Mouse (Mus musculus) stomach, postnatal 0 days (tissue): ENCODE measurements around the gene Macrod1. TPM values are rescaled to one million over a fixed set of nuclear protein-coding genes. Genes with fewer than 3 reads are reported as not detected.

Source experiments
- ATAC-seq: fragments of 200-750 bp; cut with Nextera tagmentation; 2 replicates; pipeline ENCODE4 v1.8.0; 2017; ENCODE audit not compliant: low FRiP score, low TSS enrichment
- DNase-seq: peaks from one replicate; pipeline ENCODE4 v3.0.0-alpha.2; 2016; ENCODE audit warnings: low spot score
- H3K27ac ChIP-seq: fragments of 300-500 bp; sonication (generic); replicated peaks from 2 replicates; pipeline ENCODE4 v1.5.1; 2014; ENCODE audit warnings: mild to moderate bottlenecking, control low read depth
- H3K27me3 ChIP-seq: fragments of 300-500 bp; sonication (generic); 2 replicates; pipeline ENCODE4 v1.6.1; 2014; ENCODE audit warnings: low read length; ENCODE audit not compliant: control insufficient read depth, insufficient read depth
- H3K36me3 ChIP-seq: fragments of 300-500 bp; sonication (generic); 2 replicates; pipeline ENCODE4 v1.6.1; 2014; ENCODE audit warnings: low read length, mixed read lengths; ENCODE audit not compliant: control insufficient read depth, insufficient read depth
- H3K4me1 ChIP-seq: fragments of 300-500 bp; sonication (generic); replicated peaks from 2 replicates; pipeline ENCODE4 v1.6.1; 2014; ENCODE audit warnings: antibody characterized with exemption; ENCODE audit not compliant: control insufficient read depth, insufficient read depth
- H3K4me2 ChIP-seq: fragments of 300-500 bp; sonication (generic); replicated peaks from 2 replicates; pipeline ENCODE4 v1.6.1; 2014; ENCODE audit warnings: low read depth, mild to moderate bottlenecking, control low read depth, moderate library complexity
- H3K4me3 ChIP-seq: fragments of 300-500 bp; sonication (generic); 2 replicates; pipeline ENCODE4 v1.5.1; 2014; ENCODE audit warnings: low read depth, low read length, control low read depth
- H3K9ac ChIP-seq: fragments of 300-500 bp; sonication (generic); 2 replicates; pipeline ENCODE4 v1.6.1; 2014; ENCODE audit warnings: mild to moderate bottlenecking, low read length, control low read depth, mixed read lengths
- H3K9me3 ChIP-seq: fragments of 300-500 bp; sonication (generic); 2 replicates; pipeline ENCODE4 v1.6.1; 2016; ENCODE audit warnings: low read length; ENCODE audit not compliant: control insufficient read depth
- CTCF ChIP-seq: IDR thresholded peaks from 2 replicates; pipeline ENCODE4 v1.5.1; 2016; ENCODE audit warnings: antibody characterized with exemption, low read depth, mild to moderate bottlenecking, moderate library complexity
- EP300 ChIP-seq: optimal IDR thresholded peaks from 2 replicates; pipeline ENCODE3; 2016; ENCODE audit warnings: antibody characterized with exemption
- WGBS: fragments of 180-500 bp; shearing (Covaris S2); extraction: QIAGEN DNeasy Blood & Tissue Kit; methylation state at CpG from one replicate; pipeline ENCODE4 v1.1.7; 2014; 5-methylcytosine and 5-hydroxymethylcytosine counted together
- polyA plus RNA-seq: library from polyadenylated mRNA; unstranded; fragments of >200 nt; fragmentation: Nextera tagmentation; extraction: Ambion mirVana; gene quantifications from 2 replicates; pipeline ENCODE4 v1.2.1, GENCODE M21; 2015

Macrod1 gene
- polyA plus RNA-seq, 1 experiment from 2014 or later: 16.8 TPM

DNA sequence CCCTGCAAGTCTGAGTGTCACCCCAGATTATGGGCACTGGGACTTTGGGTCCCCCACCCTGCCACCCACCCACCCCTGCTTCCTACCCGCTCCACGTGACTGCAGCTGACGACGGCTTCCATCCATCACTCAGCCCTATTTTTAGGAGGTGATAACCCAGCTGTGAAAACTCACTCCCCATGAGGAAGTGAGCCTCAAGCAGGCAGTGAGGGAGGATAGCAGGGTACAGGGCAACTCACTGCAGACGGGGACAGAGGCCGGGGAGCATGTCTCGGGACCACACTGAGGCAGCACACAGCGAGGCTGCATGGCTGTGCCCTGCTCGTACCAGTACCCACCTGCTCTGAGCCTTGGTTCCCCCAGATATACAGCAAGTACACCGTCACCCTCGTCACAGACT lies 73.7 kb downstream of the Macrod1 start:
- Histone ChIP-seq H3K27ac (no peak overlapping the region), H3K36me3 (no peaks in the 10 kb centered on the region), H3K9ac (no peak overlapping the region), H3K9me3 (no peaks in the 10 kb centered on the region), H3K4me2 (no peak overlapping the region), H3K4me1 (peaks cover 6% of the 10 kb centered on the region; the same call in 1 of the 2 replicates), H3K4me3 (no peak overlapping the region), H3K27me3 (no peaks in the 10 kb centered on the region)
- TF ChIP-seq CTCF: no peak
- no peak for TF ChIP-seq EP300
- no peak for ATAC-seq
- DNase-seq: no peak
- 55% methylated on average over 11 of the region's 11 CpGs for WGBS

- 91% methylated on average over 9 of the region's 9 CpGs for WGBS
- no peak for ATAC-seq
- H3K4me2 ChIP-seq: no peak overlapping the region
- DNase-seq: no peak
- H3K9ac ChIP-seq: no peak overlapping the region
- no peak overlapping the region for H3K27ac ChIP-seq
- H3K4me1 ChIP-seq: peaks cover 12% of the 10 kb centered on the region; the same call in 1 of the 2 replicates
- TF ChIP-seq CTCF (no peak), EP300 (no peak)
- H3K27me3 ChIP-seq: no peaks in the 10 kb centered on the region
- H3K36me3 ChIP-seq: no peaks in the 10 kb centered on the region
- H3K4me3 ChIP-seq: no peak overlapping the region
- H3K9me3 ChIP-seq: no peaks in the 10 kb centered on the region
Measured at GRCm38 (mm10) chr19:7133436-7133835, 76.8 kb downstream of the Macrod1 start.

GRCm38 (mm10) chr19:7134631-7135091 lies 78.1 kb downstream of the Macrod1 start:
- peaks cover 12% of the 10 kb centered on the region; the same call in 1 of the 2 replicates for H3K4me1 ChIP-seq
- H3K36me3 ChIP-seq: no peaks in the 10 kb centered on the region
- H3K4me3 ChIP-seq: no peak overlapping the region
- H3K27me3 ChIP-seq: no peaks in the 10 kb centered on the region
- H3K27ac ChIP-seq: peak overlapping the region; percentile 5; the same call in 1 of the 2 replicates
- peak; percentile 43 for DNase-seq
- peak overlapping the region; percentile 29 for H3K4me2 ChIP-seq
- ATAC-seq: no peak
- no peak for TF ChIP-seq CTCF
- no peak for TF ChIP-seq EP300
- 14% methylated on average over 17 of the region's 17 CpGs for WGBS
- no peaks in the 10 kb centered on the region for H3K9me3 ChIP-seq
- H3K9ac ChIP-seq: 0 out of 2 replicates have a peak overlapping the region, but pooled peaks have one; percentile 4

- TF ChIP-seq EP300 (no peak), CTCF (no peak)
- Histone ChIP-seq H3K9me3 (no peaks in the 10 kb centered on the region), H3K9ac (no peak overlapping the region), H3K36me3 (no peaks in the 10 kb centered on the region), H3K4me1 (peaks cover 12% of the 10 kb centered on the region; the same call in 1 of the 2 replicates), H3K27me3 (no peaks in the 10 kb centered on the region), H3K4me2 (peak overlapping the region; percentile 27), H3K27ac (peak overlapping the region; percentile 5), H3K4me3 (no peak overlapping the region)
- DNase-seq: peak; percentile 56
- ATAC-seq: peak; percentile 51; the same call in 1 of the 2 replicates
- 10% methylated on average over 9 of the region's 9 CpGs for WGBS
Measured at GRCm38 (mm10) chr19:7135525-7135924, 78.9 kb downstream of the Macrod1 start.

DNA sequence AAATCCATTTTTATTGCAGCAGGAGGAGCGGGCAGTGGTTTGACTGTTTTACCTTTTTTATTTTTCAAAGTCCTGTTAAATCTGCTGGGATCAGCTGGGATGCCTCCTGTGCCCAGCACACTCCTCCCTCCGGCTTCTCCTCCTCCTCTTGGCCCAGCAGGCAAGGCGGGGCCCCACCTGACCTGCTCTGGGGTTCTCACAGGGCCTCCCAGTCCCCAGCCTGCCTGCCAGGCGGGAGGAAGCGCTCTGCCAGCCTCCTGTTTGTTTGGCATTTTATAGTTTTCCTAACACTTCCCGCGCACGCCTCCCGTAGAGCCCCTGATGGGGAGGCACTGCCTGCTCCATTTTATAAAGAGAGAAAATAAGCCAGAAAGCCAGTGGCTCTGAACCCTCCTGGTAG lies 79.4 kb downstream of the Macrod1 start:
- Histone ChIP-seq H3K9ac (peak overlapping the region; percentile 36; the same call in 1 of the 2 replicates), H3K9me3 (no peaks in the 10 kb centered on the region), H3K27ac (peak overlapping the region; percentile 5), H3K27me3 (no peaks in the 10 kb centered on the region), H3K36me3 (no peaks in the 10 kb centered on the region), H3K4me2 (peak overlapping the region; percentile 27; the same call in 1 of the 2 replicates), H3K4me1 (peaks cover 12% of the 10 kb centered on the region; the same call in 1 of the 2 replicates), H3K4me3 (no peak overlapping the region)
- no peak for TF ChIP-seq EP300
- TF ChIP-seq CTCF: no peak
- peak; percentile 70 for DNase-seq
- peak; percentile 57; the same call in 1 of the 2 replicates for ATAC-seq
- WGBS: 26% methylated on average over 9 of the region's 9 CpGs

- Histone ChIP-seq H3K4me3 (no peak overlapping the region), H3K4me2 (no peak overlapping the region), H3K9ac (no peak overlapping the region), H3K4me1 (peaks cover 12% of the 10 kb centered on the region; the same call in 1 of the 2 replicates), H3K9me3 (no peaks in the 10 kb centered on the region), H3K36me3 (no peaks in the 10 kb centered on the region), H3K27me3 (no peaks in the 10 kb centered on the region), H3K27ac (peak overlapping the region; percentile 5; the same call in 1 of the 2 replicates)
- ATAC-seq: peak; percentile 66
- TF ChIP-seq EP300 (no peak), CTCF (no peak)
- DNase-seq: no peak
- 53% methylated on average over 14 of the region's 14 CpGs for WGBS
Measured at GRCm38 (mm10) chr19:7136714-7137498, 80.3 kb downstream of the Macrod1 start.
